9 mouse cellular contexts compared by ENCODE assay signal in genomic region chr17:68158172-68158651, GRCm38 (mm10).
DNase-seq lines count a peak whose midpoint lies in the region; ATAC-seq and TF ChIP-seq lines count a peak whose summit lies in the region.
"Had no signal": no experiment of that assay in that cellular context is flagged by ENCODE, and none has a peak within 500 bp of the region (broad histone marks: within the 10 kb centered on the region; RNA-seq: fewer than 3 reads in every experiment).

No protein-coding gene starts in this region.

- H3K27ac ChIP-seq in heart, embryonic 14.5 days (replicated peaks in 1 of 2; ENCODE audit: control insufficient read depth in 1 of 2, insufficient read depth in 1 of 2, low read depth in 2 of 2, low read length in 2 of 2): peak overlapping the region; percentile 12 to 33; a peak in 1 of 4 replicates

- no peaks in the 10 kb centered on the region for H3K36me3 ChIP-seq in heart, embryonic 14.5 days (ENCODE audit: control insufficient read depth, insufficient read depth, low read length)

- no peak overlapping the region for H3K9ac ChIP-seq in heart, embryonic 14.5 days (ENCODE audit: low read length)

- H3K4me1 ChIP-seq in heart, embryonic 14.5 days (ENCODE audit: control insufficient read depth in 2 of 2, insufficient read depth in 2 of 2, low read length in 2 of 2): no peaks in the 10 kb centered on the region; a peak in 2 of 4 replicates
- H3K4me1 ChIP-seq: megakaryocyte, embryonic 14.5 days had no signal

- 0 out of 2 replicates have a peak, but pooled peaks cover 3% of the 10 kb centered on the region for H3K27me3 ChIP-seq in heart, embryonic 14.5 days (ENCODE audit: control insufficient read depth, insufficient read depth, low read length)
- H3K27me3 ChIP-seq: megakaryocyte, embryonic 14.5 days had no signal

- H3K9me3 ChIP-seq in heart, embryonic 14.5 days (ENCODE audit: control insufficient read depth, low read length): no peaks in the 10 kb centered on the region

- no peak for TF ChIP-seq CTCF in brain, embryonic 14.5 days (IDR thresholded peaks at IDR 0.05; ENCODE audit: borderline replicate concordance, extremely low read depth, insufficient read depth, insufficient read length)

- no peak overlapping the region for H3K4me3 ChIP-seq in heart, embryonic 14.5 days (ENCODE audit: control insufficient read depth in 1 of 2, insufficient read depth in 1 of 2, low read depth in 1 of 2, low read length in 2 of 2)
- H3K4me3 ChIP-seq: megakaryocyte, embryonic 14.5 days had no signal

- TF ChIP-seq POLR2A in brain, embryonic 14.5 days (IDR thresholded peaks at IDR 0.05; ENCODE audit: borderline replicate concordance, extremely low read depth, insufficient read depth, insufficient read length, poor library complexity, severe bottlenecking): no peak

- 55% methylated on average over 13 of the region's 13 CpGs for WGBS in heart, embryonic 14.5 days

- DNase-seq in embryo, embryonic 10 days (ENCODE audit: low spot score): peak; percentile 29
- DNase-seq in embryo, embryonic 9.5 days (ENCODE audit: extremely low spot score): no peak
- DNase-seq in brain, embryonic 14.5 days (ENCODE audit: low read depth): peak; percentile 66
- peak; percentile 58 for DNase-seq in lung, postnatal 10 days
- DNase-seq in testis, postnatal 10 days (ENCODE audit: low spot score): no peak
- DNase-seq in urinary bladder, adult 2 months (ENCODE audit: low spot score): no peak
- DNase-seq in spleen, postnatal 14 days (ENCODE audit: low spot score in 2 of 2): no peak

- H3K4me2 ChIP-seq in heart, embryonic 14.5 days (ENCODE audit: low read length): no peak overlapping the region

- no peak for ATAC-seq in heart, embryonic 14.5 days (ENCODE audit: insufficient number of reproducible peaks, insufficient read depth, low FRiP score, low read depth)

Comparison
In these comparisons a context has a peak if more than half of its experiments do, and no peak if none do; other contexts are left out.
1. DNase-seq: peak in embryo, embryonic 10 days (single experiment), brain, embryonic 14.5 days (single experiment) and lung, postnatal 10 days (single experiment); none in embryo, embryonic 9.5 days (single experiment), testis, postnatal 10 days (single experiment), urinary bladder, adult 2 months (single experiment) and spleen, postnatal 14 days (0 of 2).